Mouse (Mus musculus) liver, embryonic 14.5 days (tissue): ENCODE measurements around the gene Hectd2. TPM values are rescaled to one million over a fixed set of nuclear protein-coding genes. Genes with fewer than 3 reads are reported as not detected.

Experiments
- ATAC-seq: fragments of 200-750 bp; cut with Nextera tagmentation; 2 replicates; pipeline ENCODE4 v1.8.0; 2017; ENCODE audit warnings: moderate number of reproducible peaks, mild to moderate bottlenecking, moderate library complexity; ENCODE audit not compliant: insufficient read depth
- DNase-seq, 3 experiments: peaks; one replicate each; pipeline ENCODE4 v3.0.0-alpha.2; 2012 to 2013; ENCODE audit warnings: low read depth in 3 of 3, low spot score in 3 of 3
- H3K27ac ChIP-seq: fragments of 300-500 bp; sonication (generic); 2 replicates; pipeline ENCODE4 v1.5.1; 2014; ENCODE audit warnings: moderate library complexity, mild to moderate bottlenecking, control low read depth, inconsistent platforms
- H3K27me3 ChIP-seq: fragments of 300-500 bp; sonication (generic); 2 replicates; pipeline ENCODE4 v1.6.1; 2014; ENCODE audit warnings: mild to moderate bottlenecking, low read length, moderate library complexity; ENCODE audit not compliant: control insufficient read depth, insufficient read depth
- H3K36me3 ChIP-seq: fragments of 300-500 bp; sonication (generic); replicated peaks from 2 replicates; pipeline ENCODE4 v1.6.1; 2014; ENCODE audit warnings: low read depth; ENCODE audit not compliant: control insufficient read depth, insufficient read depth
- H3K4me1 ChIP-seq, 2 experiments: fragments of 200-500 bp in 1 of 2; fragments of 300-500 bp in 1 of 2; sonication (generic) in 1 of 2; replicated peaks; 2 replicates each; pipeline ENCODE4 v1.6.1; 2012 to 2014; ENCODE audit warnings: antibody characterized with exemption in 1 of 2, inconsistent platforms in 1 of 2, low read length in 1 of 2; ENCODE audit not compliant: control insufficient read depth in 2 of 2, insufficient read depth in 2 of 2
- H3K4me2 ChIP-seq: fragments of 300-500 bp; sonication (generic); 2 replicates; pipeline ENCODE4 v1.6.1; 2014; ENCODE audit warnings: low read depth, mild to moderate bottlenecking, control low read depth, moderate library complexity
- H3K4me3 ChIP-seq, 2 experiments: fragments of 200-500 bp in 1 of 2; fragments of 300-500 bp in 1 of 2; sonication (generic) in 1 of 2; 2 replicates each; pipeline ENCODE4 v1.5.1; 2012 to 2014; ENCODE audit warnings: low read depth in 2 of 2, low read length in 2 of 2, mild to moderate bottlenecking in 2 of 2, control low read depth in 1 of 2, inconsistent platforms in 1 of 2, moderate library complexity in 1 of 2; ENCODE audit not compliant: insufficient read depth in 1 of 2
- H3K9ac ChIP-seq: fragments of 300-500 bp; sonication (generic); replicated peaks from 2 replicates; pipeline ENCODE4 v1.6.1; 2014; ENCODE audit warnings: mild to moderate bottlenecking, control low read depth, moderate library complexity
- H3K9me3 ChIP-seq: fragments of 300-500 bp; sonication (generic); 2 replicates; pipeline ENCODE4 v1.6.1; 2016; ENCODE audit warnings: low read length, mixed read lengths; ENCODE audit not compliant: control insufficient read depth
- CTCF ChIP-seq: IDR thresholded peaks from 2 replicates; pipeline ENCODE4 v1.5.1; 2016; ENCODE audit warnings: antibody characterized with exemption, low read depth, control low read depth
- EP300 ChIP-seq: IDR thresholded peaks from 2 replicates; pipeline ENCODE4 v1.6.1; 2016; ENCODE audit warnings: antibody characterized with exemption, low read depth
- WGBS: fragments of 180-500 bp; shearing (Covaris S2); extraction: QIAGEN DNeasy Blood & Tissue Kit; methylation state at CpG from one replicate; pipeline ENCODE4 v1.1.7; 2014; ENCODE audit not compliant: insufficient replicate concordance; 5-methylcytosine and 5-hydroxymethylcytosine counted together
- polyA plus RNA-seq, 2 experiments: library from polyadenylated mRNA; depleted of rRNA in 1 of 2; stranded (reverse) in 1 of 2; unstranded in 1 of 2; fragments of >200 nt; fragmentation: Nextera tagmentation in 1 of 2; extraction: Ambion mirVana in 1 of 2; gene quantifications; 2 replicates each; pipeline versions ENCODE4 v1.2.1 to v1.2.3; 2012 to 2014

Hectd2 gene
- polyA plus RNA-seq, 2 experiments: 0.36 to 0.39 TPM

GRCm38 (mm10) chr19:36606270-36606669 is 51.8 kb downstream of the Hectd2 start:
- DNase-seq (no peak), ATAC-seq (no peak)
- 48% methylated on average over 1 of the region's 1 CpGs for WGBS
- Histone ChIP-seq H3K36me3 (no peaks in the 10 kb centered on the region), H3K4me3 (no peak overlapping the region), H3K9me3 (no peaks in the 10 kb centered on the region), H3K27ac (no peak overlapping the region), H3K4me1 (peaks cover 4 to 11% of the 10 kb centered on the region in 2 experiments; a peak in 3 of 4 replicates), H3K4me2 (no peak overlapping the region), H3K9ac (no peak overlapping the region), H3K27me3 (no peaks in the 10 kb centered on the region)
- TF ChIP-seq CTCF (peak; percentile 10; the same call in 1 of the 2 replicates), EP300 (no peak)

GRCm38 (mm10) chr19:36609229-36609628 is 54.8 kb downstream of the Hectd2 start:
- H3K9me3 ChIP-seq: no peaks in the 10 kb centered on the region
- ATAC-seq (no peak), DNase-seq (no peak)
- no peak overlapping the region for H3K27ac ChIP-seq
- no peak overlapping the region for H3K9ac ChIP-seq
- H3K27me3 ChIP-seq: no peaks in the 10 kb centered on the region
- no peak overlapping the region for H3K4me2 ChIP-seq
- 26% methylated on average over 3 of the region's 3 CpGs for WGBS
- TF ChIP-seq CTCF: peak; percentile 40; the same call in 1 of the 2 replicates
- TF ChIP-seq EP300: no peak
- no peaks in the 10 kb centered on the region for H3K36me3 ChIP-seq
- peaks cover 4 to 11% of the 10 kb centered on the region in 2 experiments; a peak in 3 of 4 replicates for H3K4me1 ChIP-seq
- no peak overlapping the region for H3K4me3 ChIP-seq

GRCm38 (mm10) chr19:36610309-36610708 is 55.9 kb downstream of the Hectd2 start:
- H3K9ac ChIP-seq: no peak overlapping the region
- H3K27ac ChIP-seq: peak overlapping the region; percentile 3; the same call in 1 of the 2 replicates
- H3K4me1 ChIP-seq: peaks cover 4 to 11% of the 10 kb centered on the region in 2 experiments; a peak in 3 of 4 replicates
- WGBS: 8% methylated on average over 2 of the region's 2 CpGs
- H3K4me3 ChIP-seq: no peak overlapping the region
- ATAC-seq: peak; percentile 96
- H3K9me3 ChIP-seq: no peaks in the 10 kb centered on the region
- peak overlapping the region; percentile 27 for H3K4me2 ChIP-seq
- TF ChIP-seq CTCF (no peak), EP300 (peak; percentile 85)
- H3K36me3 ChIP-seq: no peaks in the 10 kb centered on the region
- no peaks in the 10 kb centered on the region for H3K27me3 ChIP-seq
- DNase-seq: peak; percentile 45 to 58 (median 53)

GRCm38 (mm10) chr19:36625906-36626305 is 71.5 kb downstream of the Hectd2 start:
- no peak for TF ChIP-seq CTCF
- TF ChIP-seq EP300: no peak

GRCm38 (mm10) chr19:36626881-36627280 is 72.4 kb downstream of the Hectd2 start:
- no peak for ATAC-seq
- H3K9ac ChIP-seq: no peak overlapping the region
- H3K9me3 ChIP-seq: no peaks in the 10 kb centered on the region
- 74% methylated on average over 4 of the region's 4 CpGs for WGBS
- no peaks in the 10 kb centered on the region for H3K36me3 ChIP-seq
- TF ChIP-seq EP300: no peak
- no peak for TF ChIP-seq CTCF
- no peak for DNase-seq
- no peaks in the 10 kb centered on the region for H3K27me3 ChIP-seq
- no peak overlapping the region for H3K4me3 ChIP-seq
- peaks cover 0 to 4% of the 10 kb centered on the region in 2 experiments; a peak in 1 of 4 replicates for H3K4me1 ChIP-seq
- no peak overlapping the region for H3K4me2 ChIP-seq
- H3K27ac ChIP-seq: no peak overlapping the region

More at GRCm38 (mm10) chr19:36625906-36626305, 71.5 kb downstream of the Hectd2 start:
- H3K9me3 ChIP-seq: no peaks in the 10 kb centered on the region
- no peaks in the 10 kb centered on the region for H3K36me3 ChIP-seq
- DNase-seq: no peak
- H3K27me3 ChIP-seq: no peaks in the 10 kb centered on the region
- no peak overlapping the region for H3K4me2 ChIP-seq
- H3K9ac ChIP-seq: no peak overlapping the region
- no peak overlapping the region for H3K27ac ChIP-seq
- 89% methylated on average over 1 of the region's 1 CpGs for WGBS
- no peak for ATAC-seq
- H3K4me3 ChIP-seq: no peak overlapping the region
- H3K4me1 ChIP-seq: peaks cover 0 to 4% of the 10 kb centered on the region in 2 experiments; a peak in 1 of 4 replicates
